In the genomic region with DNA sequence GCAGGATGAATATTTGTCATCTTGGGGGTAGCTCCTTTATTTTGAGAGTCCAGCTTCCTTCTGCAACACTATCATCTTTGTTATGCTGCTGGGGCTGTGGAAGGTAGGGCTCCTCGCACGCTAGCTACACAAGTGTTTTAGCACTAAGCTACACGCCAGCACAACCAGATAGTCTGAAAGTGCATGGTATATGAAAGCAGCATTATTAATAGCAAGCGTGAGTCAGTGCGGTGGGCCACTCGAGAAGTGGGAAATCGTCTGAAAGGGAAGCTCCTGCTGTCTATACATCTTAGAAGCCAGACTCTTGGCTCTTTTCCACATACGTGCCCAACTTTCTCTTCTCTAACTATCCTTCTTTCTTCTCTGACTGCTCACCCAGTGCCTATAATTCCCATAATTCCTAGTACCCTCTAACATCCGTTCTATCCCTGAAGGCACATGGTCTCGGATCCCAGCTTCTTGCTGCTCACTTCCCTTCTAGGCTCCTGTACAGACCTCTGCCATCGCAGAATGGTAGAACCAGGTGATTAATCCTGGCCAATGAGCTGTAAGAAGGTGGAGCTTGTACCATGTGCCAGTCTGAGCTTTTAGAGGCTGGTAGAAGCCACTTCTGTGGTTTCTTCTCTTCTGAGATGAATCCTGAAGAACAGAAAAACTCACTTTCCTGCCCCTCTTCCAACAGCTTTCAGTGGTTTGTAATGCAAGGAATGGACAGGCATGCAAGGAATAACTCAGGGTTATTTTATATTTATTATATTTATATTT, we compare ENCODE assay signal across 20 mouse cellular contexts. TPM values are rescaled to one million over a fixed set of nuclear protein-coding genes. Genes with fewer than 3 reads are reported as not detected.
"Had no signal": no experiment of that assay in that cellular context is flagged by ENCODE, and none has a peak within 500 bp of the region (broad histone marks: within the 10 kb centered on the region; RNA-seq: fewer than 3 reads in every experiment).

No protein-coding gene starts in this region.

- H3K9me3 ChIP-seq: intestine, embryonic 15.5 days; kidney, embryonic 15.5 days; limb, embryonic 13.5 days; midbrain, embryonic 12.5 days; neural tube, embryonic 13.5 days had no signal

- H3K4me3 ChIP-seq: intestine, embryonic 15.5 days; kidney, embryonic 15.5 days; limb, embryonic 13.5 days; midbrain, embryonic 12.5 days; neural tube, embryonic 13.5 days had no signal

- H3K27ac ChIP-seq: intestine, embryonic 15.5 days; kidney, embryonic 15.5 days; limb, embryonic 13.5 days; liver, embryonic 14.5 days; midbrain, embryonic 12.5 days; neural tube, embryonic 13.5 days had no signal

- DNase-seq: kidney, postnatal 14 days; lung, adult 18-20 months; spleen, adult 18-20 months; thymus, postnatal 4 days had no signal

- H3K9ac ChIP-seq: intestine, embryonic 15.5 days; kidney, embryonic 15.5 days; limb, embryonic 13.5 days; liver, embryonic 14.5 days; midbrain, embryonic 12.5 days; neural tube, embryonic 13.5 days had no signal

- H3K27me3 ChIP-seq: intestine, embryonic 15.5 days; kidney, embryonic 15.5 days; limb, embryonic 13.5 days; midbrain, embryonic 12.5 days; neural tube, embryonic 13.5 days had no signal

- ATAC-seq: intestine, embryonic 15.5 days; midbrain, embryonic 16.5 days had no signal

- H3K4me2 ChIP-seq: intestine, embryonic 15.5 days; kidney, embryonic 15.5 days; limb, embryonic 13.5 days; midbrain, embryonic 12.5 days; neural tube, embryonic 13.5 days had no signal

- H3K4me1 ChIP-seq: intestine, embryonic 15.5 days; neural tube, embryonic 13.5 days had no signal

- H3K36me3 ChIP-seq: intestine, embryonic 15.5 days; kidney, embryonic 15.5 days; limb, embryonic 13.5 days; midbrain, embryonic 12.5 days; neural tube, embryonic 13.5 days had no signal

RNA-seq across cellular contexts. Expression of gene E030025P04Rik, which starts 55.5 kb away (rescaled TPM):
- total RNA-seq: layer of hippocampus, adult 8-10 months; layer of hippocampus, postnatal 14 days; left cerebral cortex, adult 18-20 months; left cerebral cortex, postnatal 10 days; liver, adult 2 months; megakaryocyte-erythroid progenitor cell, adult 5-6 weeks had no signal
- polyA plus RNA-seq: intestine, embryonic 15.5 days; kidney, adult 2 months; kidney, embryonic 15.5 days; large intestine, adult 2 months; limb, embryonic 13.5 days; liver, adult 2 months; liver, embryonic 14.5 days; midbrain, embryonic 12.5 days; midbrain, embryonic 16.5 days; neural tube, embryonic 13.5 days; stomach, embryonic 14.5 days had no signal
